Mouse (Mus musculus) limb, embryonic 10.5 days (tissue): ENCODE results near the gene Gm45618. TPM values are rescaled to one million over a fixed set of nuclear protein-coding genes. Genes with fewer than 3 reads are reported as not detected.

ENCODE experiments used
- DNase-seq: peaks from one replicate; pipeline ENCODE4 v3.0.0-alpha.2; 2017; ENCODE audit warnings: low spot score
- H3K27ac ChIP-seq: fragments of 300-500 bp; sonication (generic); 2 replicates; pipeline ENCODE4 v1.5.1; 2016; ENCODE audit warnings: mild to moderate bottlenecking
- H3K27me3 ChIP-seq: fragments of 300-500 bp; sonication (generic); 2 replicates; pipeline ENCODE4 v1.6.1; 2016; ENCODE audit warnings: low read depth, mild to moderate bottlenecking; ENCODE audit not compliant: poor library complexity, severe bottlenecking
- H3K36me3 ChIP-seq: fragments of 300-500 bp; sonication (generic); 2 replicates; pipeline ENCODE4 v1.6.1; 2016; ENCODE audit warnings: mild to moderate bottlenecking, moderate library complexity
- H3K4me1 ChIP-seq: fragments of 300-500 bp; sonication (generic); 2 replicates; pipeline ENCODE4 v1.6.1; 2016
- H3K4me3 ChIP-seq: fragments of 300-500 bp; sonication (generic); 2 replicates; pipeline ENCODE4 v1.5.1; 2016; ENCODE audit warnings: mild to moderate bottlenecking, moderate library complexity
- H3K9me3 ChIP-seq: fragments of 300-500 bp; sonication (generic); replicated peaks from 2 replicates; pipeline ENCODE4 v1.6.1; 2016; ENCODE audit warnings: mild to moderate bottlenecking
- WGBS: fragments of 180-500 bp; shearing (Covaris S2); methylation state at CpG from one replicate; pipeline ENCODE4 v1.1.7; 2016; 5-methylcytosine and 5-hydroxymethylcytosine counted together
- polyA plus RNA-seq: library from polyadenylated mRNA; unstranded; fragments of >200 nt; fragmentation: Nextera tagmentation; extraction: Ambion mirVana; gene quantifications from 2 replicates; pipeline ENCODE4 v1.2.1, GENCODE M21; 2016

Gene Gm45618
- polyA plus RNA-seq, 1 experiment from 2014 or later = not detected

DNA sequence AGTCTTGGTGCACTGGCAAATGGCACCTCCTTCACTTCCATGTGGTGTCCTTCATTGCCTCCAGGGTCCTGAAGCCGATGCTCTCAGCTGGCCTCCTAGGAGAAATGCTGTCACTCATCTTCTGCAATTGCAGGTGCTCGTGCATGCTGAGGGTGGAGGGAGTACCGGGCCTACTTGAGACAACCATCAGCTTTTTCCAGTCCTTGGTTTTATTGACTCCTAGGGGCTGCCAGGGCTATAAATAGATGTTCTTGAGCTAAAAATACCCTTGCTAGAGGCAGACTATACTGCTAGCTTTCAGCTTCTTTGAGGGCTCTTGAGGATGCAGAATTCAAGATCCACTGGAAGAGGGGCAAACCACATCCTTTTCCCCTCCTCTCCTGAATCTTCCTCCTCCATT lies 43.4 kb downstream of the Gm45618 start:
- H3K27me3 ChIP-seq = peaks cover 60% of the 10 kb centered on the region
- peaks cover 6% of the 10 kb centered on the region for H3K4me1 ChIP-seq
- no peaks in the 10 kb centered on the region for H3K36me3 ChIP-seq
- no peak overlapping the region for H3K27ac ChIP-seq
- H3K4me3 ChIP-seq = no peak overlapping the region
- DNase-seq = no peak
- H3K9me3 ChIP-seq = no peaks in the 10 kb centered on the region
- 78% methylated on average over 3 of the region's 3 CpGs for WGBS

- no peak overlapping the region for H3K4me3 ChIP-seq
- peaks cover 55% of the 10 kb centered on the region for H3K27me3 ChIP-seq
- H3K4me1 ChIP-seq = peaks cover 3% of the 10 kb centered on the region; the same call in 1 of the 2 replicates
- H3K36me3 ChIP-seq = no peaks in the 10 kb centered on the region
- 72% methylated on average over 8 of the region's 8 CpGs for WGBS
- DNase-seq = no peak
- no peaks in the 10 kb centered on the region for H3K9me3 ChIP-seq
- H3K27ac ChIP-seq = no peak overlapping the region
Observed at GRCm38 (mm10) chr7:142074146-142074886, 46.2 kb downstream of the Gm45618 start.

DNA sequence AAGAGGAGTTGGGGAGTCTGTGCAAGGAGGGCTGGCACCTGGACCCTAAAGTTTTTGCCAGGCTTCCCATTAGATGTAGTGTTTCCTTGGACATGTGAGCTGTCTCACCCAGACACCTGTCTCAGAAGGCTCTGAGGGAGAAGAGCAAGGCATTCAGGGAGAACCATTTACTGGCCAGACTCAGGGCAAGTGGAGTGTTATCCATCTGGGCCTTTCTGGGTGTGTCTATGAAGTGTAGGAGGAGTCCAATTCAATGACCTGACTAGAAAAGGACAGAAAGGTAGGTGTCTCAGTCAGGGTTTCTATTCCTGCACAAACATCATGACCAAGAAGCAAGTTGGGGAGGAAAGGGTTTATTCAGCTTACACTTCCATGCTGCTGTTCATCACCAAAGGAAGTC lies 48.8 kb downstream of the Gm45618 start:
- Histone ChIP-seq H3K36me3 (no peaks in the 10 kb centered on the region), H3K9me3 (no peaks in the 10 kb centered on the region), H3K4me3 (no peak overlapping the region), H3K4me1 (peaks cover 3% of the 10 kb centered on the region; the same call in 1 of the 2 replicates), H3K27me3 (peaks cover 43% of the 10 kb centered on the region), H3K27ac (no peak overlapping the region)
- no peak for DNase-seq

GRCm38 (mm10) chr7:142071212-142071578 lies 49.3 kb downstream of the Gm45618 start:
- Histone ChIP-seq H3K36me3 (no peaks in the 10 kb centered on the region), H3K4me3 (no peak overlapping the region), H3K4me1 (peaks cover 3% of the 10 kb centered on the region; the same call in 1 of the 2 replicates), H3K27ac (no peak overlapping the region), H3K27me3 (peaks cover 43% of the 10 kb centered on the region), H3K9me3 (no peaks in the 10 kb centered on the region)
- 6% methylated on average over 9 of the region's 10 CpGs for WGBS
- DNase-seq = no peak

DNA sequence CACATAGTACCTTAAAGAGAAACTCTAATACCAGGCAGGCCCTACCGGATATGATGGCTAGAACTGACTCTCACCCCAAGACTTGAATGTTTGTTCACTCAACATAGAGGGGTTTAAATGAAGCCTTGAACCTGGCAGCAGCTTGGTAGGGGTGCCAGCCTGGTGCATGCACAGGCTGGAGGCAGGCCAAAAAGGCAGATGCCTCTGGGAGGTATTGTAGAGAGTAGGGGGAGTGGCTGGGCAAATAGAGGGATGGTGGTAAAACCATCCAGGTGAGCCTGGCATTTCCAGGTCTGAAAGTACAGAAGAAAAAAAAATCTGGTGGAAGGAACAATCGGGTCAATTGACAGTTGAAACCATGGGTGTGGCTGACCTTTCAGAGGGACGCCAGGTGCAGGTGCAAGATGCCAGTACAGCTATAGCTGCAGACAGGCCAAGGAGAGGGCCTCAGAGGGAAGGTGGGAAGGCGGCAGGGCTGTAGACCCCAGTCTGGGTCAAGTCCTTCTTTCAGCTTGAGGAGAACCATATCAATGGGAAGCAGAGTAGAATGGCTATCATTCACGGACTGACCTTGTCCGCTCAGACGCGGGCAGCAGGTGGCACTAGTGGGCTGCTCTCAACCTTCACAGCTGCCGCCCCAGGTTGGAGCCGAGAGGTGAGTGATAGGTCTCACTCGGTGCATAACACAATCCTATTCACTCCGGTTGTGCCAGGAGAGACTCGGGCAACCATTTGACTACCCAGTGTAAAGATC lies 49.9 kb downstream of the Gm45618 start:
- H3K27me3 ChIP-seq = peaks cover 41% of the 10 kb centered on the region
- no peaks in the 10 kb centered on the region for H3K9me3 ChIP-seq
- H3K4me1 ChIP-seq = peaks cover 3% of the 10 kb centered on the region; the same call in 1 of the 2 replicates
- 15% methylated on average over 13 of the region's 13 CpGs for WGBS
- no peak overlapping the region for H3K4me3 ChIP-seq
- DNase-seq = peak; percentile 75
- no peak overlapping the region for H3K27ac ChIP-seq
- no peaks in the 10 kb centered on the region for H3K36me3 ChIP-seq

Other genes starting within 250 kb of the Gm45618 start
- 41.1 and 45.7 TPM in 2 replicates for gene Tollip, start 202.2 kb downstream of the Gm45618 start, polyA plus RNA-seq
- 0.43 and 0.64 TPM in 2 replicates for gene Brsk2, start 171.0 kb downstream of the Gm45618 start, polyA plus RNA-seq
- 67.8 and 74.4 TPM in 2 replicates for gene Mob2, start 59.7 kb downstream of the Gm45618 start, polyA plus RNA-seq
- 0.26 and 0.34 TPM in 2 replicates for gene Dusp8, start 24.9 kb downstream of the Gm45618 start, polyA plus RNA-seq
- gene Gm39115, start 15.3 kb upstream of the Gm45618 start, polyA plus RNA-seq = not detected in 2 replicates
- gene Gm45337, start 23.9 kb upstream of the Gm45618 start, polyA plus RNA-seq = not detected in 2 replicates
- not detected in 2 replicates for gene Gm29735, start 36.4 kb upstream of the Gm45618 start, polyA plus RNA-seq
- not detected in 2 replicates for gene Gm4553, start 45.0 kb upstream of the Gm45618 start, polyA plus RNA-seq
- gene Krtap5-2, start 55.3 kb upstream of the Gm45618 start, polyA plus RNA-seq = not detected in 2 replicates
- not detected in 2 replicates for gene Gm10153, start 69.7 kb upstream of the Gm45618 start, polyA plus RNA-seq
- gene Krtap5-3, start 80.6 kb upstream of the Gm45618 start, polyA plus RNA-seq = not detected in 2 replicates
- not detected in 2 replicates for gene Gm7579, start 91.1 kb upstream of the Gm45618 start, polyA plus RNA-seq
- not detected in 2 replicates for gene Krtap5-5, start 109.2 kb upstream of the Gm45618 start, polyA plus RNA-seq
- not detected in 2 replicates for gene Gm40460, start 120.3 kb upstream of the Gm45618 start, polyA plus RNA-seq
- not detected in 2 replicates for gene Gm2431, start 137.6 kb upstream of the Gm45618 start, polyA plus RNA-seq
- not detected in 2 replicates for gene Gm4559, start 153.6 kb upstream of the Gm45618 start, polyA plus RNA-seq
- gene Krtap5-1, start 176.4 kb upstream of the Gm45618 start, polyA plus RNA-seq = not detected in 2 replicates
- not detected in 2 replicates for gene Krtap5-4, start 182.8 kb upstream of the Gm45618 start, polyA plus RNA-seq